Mouse (Mus musculus) liver, embryonic 14.5 days (tissue): ENCODE measurements around the gene Smco3.

Experiments used
- CTCF ChIP-seq: IDR thresholded peaks from 2 replicates; pipeline ENCODE4 v1.5.1; 2016; ENCODE audit warnings: antibody characterized with exemption, low read depth, control low read depth
- EP300 ChIP-seq: IDR thresholded peaks from 2 replicates; pipeline ENCODE4 v1.6.1; 2016; ENCODE audit warnings: antibody characterized with exemption, low read depth

- TF ChIP-seq CTCF: no peak
- TF ChIP-seq EP300: no peak
Measured at GRCm38 (mm10) chr6:136883431-136883915, 48.2 kb upstream of the Smco3 start.
